8 mouse cellular contexts compared by ENCODE assay signal in genomic region chr1:176814036-176814420, GRCm38 (mm10). TPM values are rescaled to one million over a fixed set of nuclear protein-coding genes. Genes with fewer than 3 reads are reported as not detected.
DNase-seq lines count a peak whose midpoint lies in the region; ATAC-seq and TF ChIP-seq lines count a peak whose summit lies in the region.

Gene Cep170, minus strand, starts transcription at chr1:176814067.

- H3K4me3 ChIP-seq in ES-Bruce4 (ENCODE audit: low read depth, low read length), result peak within 1 kb of the TSS; percentile 83
- H3K4me3 ChIP-seq in forebrain, embryonic 12.5 days (replicated peaks), result peak within 1 kb of the TSS; percentile 84
- H3K4me3 ChIP-seq in heart, postnatal 0 days (ENCODE audit: low read depth, low read length), result peak within 1 kb of the TSS; percentile 99
- peak within 1 kb of the TSS; percentile 80 to 91 for H3K4me3 ChIP-seq in liver, embryonic 14.5 days (ENCODE audit: insufficient read depth in 1 of 2, low read depth in 2 of 2, low read length in 2 of 2)
- peak within 1 kb of the TSS; percentile 89 for H3K4me3 ChIP-seq in neural tube, embryonic 11.5 days (ENCODE audit: low read depth, low read length)
- H3K4me3 ChIP-seq in stomach, embryonic 16.5 days (replicated peaks; ENCODE audit: low read length), result peak within 1 kb of the TSS; percentile 60

- H3K36me3 ChIP-seq in ES-Bruce4 (ENCODE audit: control insufficient read depth, insufficient read depth, low read length, poor library complexity, severe bottlenecking), result no peaks in the 10 kb centered on the region
- H3K36me3 ChIP-seq in forebrain, embryonic 12.5 days (replicated peaks), result no peaks in the 10 kb centered on the region
- no peaks in the 10 kb centered on the region for H3K36me3 ChIP-seq in heart, postnatal 0 days (replicated peaks; ENCODE audit: control insufficient read depth, insufficient read depth, low read length)
- no peaks in the 10 kb centered on the region for H3K36me3 ChIP-seq in liver, embryonic 14.5 days (replicated peaks; ENCODE audit: control insufficient read depth, insufficient read depth, low read depth)
- no peaks in the 10 kb centered on the region for H3K36me3 ChIP-seq in neural tube, embryonic 11.5 days (ENCODE audit: control insufficient read depth, insufficient read depth, low read length)
- no peaks in the 10 kb centered on the region for H3K36me3 ChIP-seq in stomach, embryonic 16.5 days (ENCODE audit: control insufficient read depth, insufficient read depth, low read length)

- no peak for TF ChIP-seq POLR2A in ES-Bruce4 (IDR thresholded peaks at IDR 0.05; ENCODE audit: insufficient read depth, low read length)

- peak; percentile 97 for ATAC-seq in forebrain, embryonic 12.5 days (ENCODE audit: low FRiP score)
- peak; percentile 84 for ATAC-seq in heart, postnatal 0 days (ENCODE audit: insufficient read depth, low read depth)
- ATAC-seq in liver, embryonic 14.5 days (ENCODE audit: insufficient read depth), result peak; percentile 83
- ATAC-seq in neural tube, embryonic 11.5 days (ENCODE audit: insufficient read depth, low FRiP score, low TSS enrichment), result peak; percentile 95
- peak; percentile 90 for ATAC-seq in stomach, embryonic 16.5 days (ENCODE audit: insufficient read depth, low FRiP score)

- no peaks in the 10 kb centered on the region for H3K27me3 ChIP-seq in ES-Bruce4 (ENCODE audit: control insufficient read depth, insufficient read depth, low read length, poor library complexity, severe bottlenecking)
- no peaks in the 10 kb centered on the region for H3K27me3 ChIP-seq in forebrain, embryonic 12.5 days
- H3K27me3 ChIP-seq in heart, postnatal 0 days (ENCODE audit: control insufficient read depth, insufficient read depth, low read length), result no peaks in the 10 kb centered on the region
- no peaks in the 10 kb centered on the region for H3K27me3 ChIP-seq in liver, embryonic 14.5 days (ENCODE audit: control insufficient read depth, insufficient read depth, low read length)
- no peaks in the 10 kb centered on the region for H3K27me3 ChIP-seq in neural tube, embryonic 11.5 days (ENCODE audit: control insufficient read depth, insufficient read depth, low read length)
- H3K27me3 ChIP-seq in stomach, embryonic 16.5 days (ENCODE audit: control insufficient read depth, insufficient read depth, low read length), result no peaks in the 10 kb centered on the region

- no peaks in the 10 kb centered on the region for H3K4me1 ChIP-seq in ES-Bruce4 (ENCODE audit: control insufficient read depth, insufficient read depth, low read length)
- peaks cover 21% of the 10 kb centered on the region for H3K4me1 ChIP-seq in forebrain, embryonic 12.5 days
- peaks cover 20% of the 10 kb centered on the region for H3K4me1 ChIP-seq in heart, postnatal 0 days (ENCODE audit: control insufficient read depth, insufficient read depth)
- H3K4me1 ChIP-seq in liver, embryonic 14.5 days (replicated peaks; ENCODE audit: control insufficient read depth in 2 of 2, insufficient read depth in 2 of 2, low read length in 1 of 2), result peaks cover 14 to 20% of the 10 kb centered on the region in 2 experiments
- peaks cover 3% of the 10 kb centered on the region for H3K4me1 ChIP-seq in neural tube, embryonic 11.5 days (ENCODE audit: control insufficient read depth, insufficient read depth, low read length)
- peaks cover 12% of the 10 kb centered on the region for H3K4me1 ChIP-seq in stomach, embryonic 16.5 days (ENCODE audit: control insufficient read depth, insufficient read depth, low read length)

- TF ChIP-seq CTCF in ES-Bruce4 (IDR thresholded peaks at IDR 0.05; ENCODE audit: low read depth, low read length), result no peak
- no peak for TF ChIP-seq CTCF in heart, postnatal 0 days (IDR thresholded peaks at IDR 0.05; ENCODE audit: low read depth)
- TF ChIP-seq CTCF in liver, embryonic 14.5 days (IDR thresholded peaks at IDR 0.05; ENCODE audit: low read depth), result no peak

- H3K9me3 ChIP-seq in ES-Bruce4 (replicated peaks; ENCODE audit: control insufficient read depth, insufficient read depth, low read length, poor library complexity, severe bottlenecking), result no peaks in the 10 kb centered on the region
- H3K9me3 ChIP-seq in forebrain, embryonic 12.5 days, result no peaks in the 10 kb centered on the region
- H3K9me3 ChIP-seq in heart, postnatal 0 days (replicated peaks; ENCODE audit: control insufficient read depth, low read length), result no peaks in the 10 kb centered on the region
- no peaks in the 10 kb centered on the region for H3K9me3 ChIP-seq in liver, embryonic 14.5 days (ENCODE audit: control insufficient read depth, low read length)
- no peaks in the 10 kb centered on the region for H3K9me3 ChIP-seq in neural tube, embryonic 11.5 days (ENCODE audit: control insufficient read depth, low read length)
- H3K9me3 ChIP-seq in stomach, embryonic 16.5 days (replicated peaks; ENCODE audit: control insufficient read depth, low read length), result no peaks in the 10 kb centered on the region

- peak within 1 kb of the TSS; percentile 32; the same call in 1 of the 2 replicates for H3K27ac ChIP-seq in ES-Bruce4 (ENCODE audit: insufficient read depth, low read length)
- H3K27ac ChIP-seq in forebrain, embryonic 12.5 days, result peak within 1 kb of the TSS; percentile 100
- H3K27ac ChIP-seq in heart, postnatal 0 days (ENCODE audit: low read depth), result peak within 1 kb of the TSS; percentile 95
- H3K27ac ChIP-seq in liver, embryonic 14.5 days, result peak within 1 kb of the TSS; percentile 97
- H3K27ac ChIP-seq in neural tube, embryonic 11.5 days (ENCODE audit: low read depth, low read length), result peak within 1 kb of the TSS; percentile 99
- peak within 1 kb of the TSS; percentile 97 for H3K27ac ChIP-seq in stomach, embryonic 16.5 days (ENCODE audit: low read length)

- TF ChIP-seq EP300 in ES-Bruce4 (IDR thresholded peaks at IDR 0.05; ENCODE audit: insufficient read depth, low read depth, low read length), result no peak
- TF ChIP-seq EP300 in heart, postnatal 0 days (IDR thresholded peaks at IDR 0.05; ENCODE audit: low read depth), result no peak
- no peak for TF ChIP-seq EP300 in liver, embryonic 14.5 days (IDR thresholded peaks at IDR 0.05; ENCODE audit: low read depth)

- DNase-seq in c-Kit-positive CD71-positive TER-119-positive erythroid progenitor cells, embryonic 14.5 days (ENCODE audit: low spot score), result peak; percentile 82
- DNase-seq in heart, postnatal 0 days (ENCODE audit: low spot score), result peak; percentile 95
- DNase-seq in kidney, postnatal 36 days, result peak; percentile 94 to 98
- DNase-seq in liver, embryonic 14.5 days (ENCODE audit: low read depth in 3 of 3, low spot score in 3 of 3), result peak; percentile 67 to 77 (median 68)
- peak; percentile 100 for DNase-seq in neural tube, embryonic 11.5 days (ENCODE audit: low spot score)

- 0% methylated on average over 28 of the region's 28 CpGs for WGBS in forebrain, embryonic 12.5 days
- under 1% methylated on average over 28 of the region's 28 CpGs for WGBS in heart, postnatal 0 days
- under 1% methylated on average over 28 of the region's 28 CpGs for WGBS in liver, embryonic 14.5 days (ENCODE audit: insufficient replicate concordance)
- WGBS in neural tube, embryonic 11.5 days, result 0% methylated on average over 28 of the region's 28 CpGs
- under 1% methylated on average over 28 of the region's 28 CpGs for WGBS in stomach, embryonic 16.5 days

- H3K4me2 ChIP-seq in forebrain, embryonic 12.5 days, result peak within 1 kb of the TSS; percentile 68
- peak within 1 kb of the TSS; percentile 75 for H3K4me2 ChIP-seq in heart, postnatal 0 days (ENCODE audit: low read depth, low read length)
- H3K4me2 ChIP-seq in liver, embryonic 14.5 days (ENCODE audit: low read depth), result peak within 1 kb of the TSS; percentile 84
- peak within 1 kb of the TSS; percentile 51 for H3K4me2 ChIP-seq in neural tube, embryonic 11.5 days (ENCODE audit: low read depth)
- peak within 1 kb of the TSS; percentile 66 for H3K4me2 ChIP-seq in stomach, embryonic 16.5 days (ENCODE audit: low read depth, low read length)

- H3K9ac ChIP-seq in ES-Bruce4 (ENCODE audit: low read depth, poor library complexity, severe bottlenecking), result peak within 1 kb of the TSS; percentile 59
- H3K9ac ChIP-seq in forebrain, embryonic 12.5 days, result peak within 1 kb of the TSS; percentile 91
- peak within 1 kb of the TSS; percentile 95 for H3K9ac ChIP-seq in heart, postnatal 0 days (replicated peaks; ENCODE audit: low read depth, low read length)
- H3K9ac ChIP-seq in liver, embryonic 14.5 days (replicated peaks), result peak within 1 kb of the TSS; percentile 90
- H3K9ac ChIP-seq in neural tube, embryonic 11.5 days (ENCODE audit: low read length), result peak within 1 kb of the TSS; percentile 96
- peak within 1 kb of the TSS; percentile 77 for H3K9ac ChIP-seq in stomach, embryonic 16.5 days (ENCODE audit: low read length)

RNA-seq across cellular contexts. Expression of gene Cep170, which starts in this region (rescaled TPM):
- 19.7 and 24.5 TPM in 2 replicates for polyA plus RNA-seq in ES-Bruce4 (2011; ENCODE audit: insufficient read depth, insufficient read length, low read depth, missing spikeins)
- polyA plus RNA-seq in forebrain, embryonic 12.5 days (2016; fragmentation: Nextera tagmentation; extraction: Ambion mirVana), result 104 and 108 TPM in 2 replicates
- 18.8 and 34.7 TPM in 2 replicates for total RNA-seq in heart, postnatal 0 days (2014; rRNA removed; ENCODE audit: low replicate concordance)
- 7.1 and 8.5 TPM in 2 replicates for polyA plus RNA-seq in heart, postnatal 0 days (2015; fragmentation: Nextera tagmentation; extraction: Ambion mirVana)
- polyA plus RNA-seq in liver, embryonic 14.5 days (2012; rRNA removed), result 4.0 and 5.2 TPM in 2 replicates
- polyA plus RNA-seq in liver, embryonic 14.5 days (2014; fragmentation: Nextera tagmentation; extraction: Ambion mirVana), result 5.5 and 8.9 TPM in 2 replicates
- 75.8 and 86.6 TPM in 2 replicates for polyA plus RNA-seq in neural tube, embryonic 11.5 days (2014; fragmentation: Nextera tagmentation; extraction: Ambion mirVana)
- polyA plus RNA-seq in stomach, embryonic 16.5 days (2015; fragmentation: Nextera tagmentation; extraction: Ambion mirVana), result 12.9 and 16.0 TPM in 2 replicates

Comparison
In these comparisons a context has a peak if more than half of its experiments do, and no peak if none do; other contexts are left out.
1. Peak in every context shown above with its lines: DNase-seq, ATAC-seq, H3K4me3 ChIP-seq and H3K27ac ChIP-seq.
2. H3K27ac ChIP-seq: peak in every context shown above with its lines; median percentile 100 in forebrain, embryonic 12.5 days; 99 in neural tube, embryonic 11.5 days; 97 in liver, embryonic 14.5 days; 97 in stomach, embryonic 16.5 days; 95 in heart, postnatal 0 days; 32 in ES-Bruce4.